Mouse (Mus musculus): Measurements from ENCODE around the gene Sys1. TPM values are rescaled to one million over a fixed set of nuclear protein-coding genes. Genes with fewer than 3 reads are reported as not detected.

The Sys1 gene
- polyA plus RNA-seq, 1 experiment = 244 TPM

DNA sequence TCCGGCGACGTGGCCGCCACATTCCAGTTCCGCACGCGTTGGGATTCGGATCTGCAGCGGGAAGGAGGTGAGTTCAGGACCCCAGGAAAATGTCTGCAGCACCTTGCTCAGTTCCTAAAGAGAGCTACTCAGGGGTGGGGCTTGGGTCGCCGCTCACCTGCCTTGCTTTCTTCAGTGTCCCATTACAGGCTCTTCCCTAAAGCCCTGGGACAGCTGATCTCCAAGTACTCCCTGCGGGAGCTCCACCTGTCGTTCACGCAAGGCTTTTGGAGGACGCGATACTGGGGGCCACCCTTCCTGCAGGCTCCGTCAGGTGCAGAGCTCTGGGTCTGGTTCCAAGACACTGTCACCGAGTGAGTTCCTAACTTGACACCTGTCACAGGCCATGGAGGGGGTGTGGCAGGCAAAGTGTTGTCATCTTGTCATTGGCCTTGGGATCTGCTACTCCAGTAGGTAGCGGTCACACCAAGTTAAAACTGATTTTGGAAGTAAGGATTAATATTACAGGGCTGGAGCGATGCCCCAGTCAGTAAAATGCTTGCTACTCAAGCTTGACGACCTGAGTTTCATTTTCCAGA is 41.0 kb downstream of the Sys1 start:
- no peak for TF ChIP-seq GATA1 (IDR thresholded peaks at IDR 0.05; ENCODE audit: low read length)

GRCm38 (mm10) chr2:164499317-164499716 is 42.6 kb downstream of the Sys1 start:
- no peak for TF ChIP-seq GATA1 (IDR thresholded peaks at IDR 0.05; ENCODE audit: low read length)

- TF ChIP-seq GATA1 (IDR thresholded peaks at IDR 0.05; ENCODE audit: low read length) = no peak
Measured at GRCm38 (mm10) chr2:164500511-164500910, 43.7 kb downstream of the Sys1 start.

- TF ChIP-seq GATA1 (IDR thresholded peaks at IDR 0.05; ENCODE audit: low read length) = no peak
Measured at GRCm38 (mm10) chr2:164504919-164505318, 48.2 kb downstream of the Sys1 start.

DNA sequence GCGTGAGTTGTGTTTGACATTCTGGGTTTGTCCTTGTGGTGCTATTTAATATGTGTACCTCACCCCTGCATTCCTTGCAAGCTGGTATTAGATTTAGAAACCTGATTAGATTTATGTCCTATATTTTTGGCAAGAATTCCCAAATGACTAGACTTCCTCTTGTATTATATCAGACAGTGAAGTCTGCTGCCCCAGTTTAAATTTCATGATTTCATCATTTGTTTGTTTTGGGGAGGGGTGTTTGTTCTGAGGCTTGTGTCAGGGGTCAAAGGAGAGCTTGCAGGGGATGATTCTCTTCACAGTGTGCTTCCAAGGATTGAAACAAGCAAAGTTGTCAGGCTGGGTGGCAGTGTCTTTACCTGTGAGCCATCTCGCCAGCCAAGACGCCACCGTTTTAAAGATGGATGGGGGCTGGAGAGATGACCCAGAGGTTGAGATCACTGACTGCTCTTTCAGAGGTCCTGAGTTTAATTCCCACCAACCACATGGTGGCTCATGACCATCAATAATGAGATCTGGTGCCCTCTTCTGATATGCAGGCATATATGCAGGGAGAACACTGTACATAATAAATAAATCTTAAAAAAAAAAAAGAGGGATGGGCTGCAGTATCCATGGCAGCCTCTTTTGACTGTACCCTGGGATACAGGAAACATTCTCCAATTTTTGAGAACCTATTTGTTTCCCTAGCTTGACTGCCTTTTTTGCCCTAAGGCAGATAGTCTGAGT is 49.0 kb downstream of the Sys1 start:
- no peak for TF ChIP-seq GATA1 (IDR thresholded peaks at IDR 0.05; ENCODE audit: low read length)

DNA sequence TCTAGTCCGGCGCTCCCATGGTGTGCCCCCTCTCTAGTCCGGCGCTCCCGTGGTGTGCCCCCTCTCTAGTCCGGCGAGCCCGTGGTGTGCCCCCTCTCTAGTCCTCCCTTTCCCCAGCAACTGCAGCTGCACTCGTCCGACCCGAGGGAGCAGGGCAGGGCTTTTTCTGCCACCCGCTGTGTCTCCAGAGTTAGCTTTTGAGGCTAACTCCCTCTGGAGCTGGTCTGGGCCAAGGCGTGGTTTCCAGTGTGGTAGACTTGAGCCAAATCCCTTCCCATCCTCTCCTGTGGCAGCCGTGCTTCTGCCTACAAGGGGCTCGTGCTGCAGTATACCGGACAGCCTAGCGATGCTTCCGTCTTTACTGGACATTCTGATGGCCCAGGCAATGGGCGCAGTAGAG is 51.0 kb downstream of the Sys1 start:
- no peak for TF ChIP-seq GATA1 (IDR thresholded peaks at IDR 0.05; ENCODE audit: low read length)

DNA sequence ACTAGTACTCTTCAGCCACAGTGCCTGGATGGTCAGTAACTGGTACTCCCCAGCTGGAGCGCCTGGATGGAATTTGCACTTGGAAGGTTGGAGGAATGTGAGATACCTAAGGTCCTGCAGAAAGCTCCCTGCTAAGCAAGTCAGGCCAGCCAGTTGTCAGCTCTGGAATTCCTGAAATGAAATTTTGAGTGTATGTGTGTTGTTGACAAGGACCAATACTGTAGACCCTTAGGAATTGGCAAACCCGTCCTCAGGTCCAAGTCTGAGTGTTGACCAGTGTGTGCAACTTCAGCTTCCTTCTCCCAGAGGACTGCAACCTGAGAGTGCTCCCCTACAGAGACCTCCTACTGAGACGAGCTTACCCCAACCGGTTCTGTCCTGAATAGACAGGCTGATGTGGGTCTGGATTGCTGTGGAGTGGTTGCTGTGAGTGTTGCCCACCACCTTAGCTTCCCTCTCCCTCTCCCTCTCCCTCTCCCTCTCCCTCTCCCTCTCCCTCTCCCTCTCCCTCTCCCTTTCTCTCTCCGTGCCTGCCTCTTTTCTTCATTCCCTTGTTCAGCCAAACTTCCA is 53.9 kb downstream of the Sys1 start:
- no peak for TF ChIP-seq GATA1 (IDR thresholded peaks at IDR 0.05; ENCODE audit: low read length)

- no peak for TF ChIP-seq GATA1 (IDR thresholded peaks at IDR 0.05; ENCODE audit: low read length)
Measured at GRCm38 (mm10) chr2:164512121-164512909, 55.6 kb downstream of the Sys1 start.

DNA sequence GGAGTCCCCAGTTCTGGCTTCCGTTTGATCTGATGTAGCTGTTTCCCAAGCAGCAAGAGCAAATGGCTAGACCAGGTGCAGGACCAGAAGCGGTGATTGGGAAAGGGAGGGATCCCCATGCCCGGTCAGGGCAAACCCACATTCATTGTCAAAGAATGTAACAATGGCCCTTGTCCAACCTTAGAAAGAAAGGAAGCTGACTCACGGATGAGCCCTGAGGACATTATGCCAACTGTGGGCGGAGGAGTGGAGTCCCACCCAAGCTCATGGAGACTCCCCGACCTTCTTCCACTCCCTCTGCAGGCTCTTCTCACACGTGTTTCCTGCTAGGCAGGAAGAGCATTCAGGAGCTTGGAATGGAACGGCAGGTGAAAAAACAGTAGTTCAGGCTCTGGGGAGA is 56.6 kb downstream of the Sys1 start:
- TF ChIP-seq GATA1 (IDR thresholded peaks at IDR 0.05; ENCODE audit: low read length) = no peak

GRCm38 (mm10) chr2:164514916-164515315 is 58.2 kb downstream of the Sys1 start:
- TF ChIP-seq GATA1 (IDR thresholded peaks at IDR 0.05; ENCODE audit: low read length) = no peak

- TF ChIP-seq GATA1 (IDR thresholded peaks at IDR 0.05; ENCODE audit: low read length) = no peak
Measured at GRCm38 (mm10) chr2:164515897-164516296, 59.1 kb downstream of the Sys1 start.

- no peak for TF ChIP-seq GATA1 (IDR thresholded peaks at IDR 0.05; ENCODE audit: low read length)
Measured at GRCm38 (mm10) chr2:164516592-164516991, 59.8 kb downstream of the Sys1 start.

DNA sequence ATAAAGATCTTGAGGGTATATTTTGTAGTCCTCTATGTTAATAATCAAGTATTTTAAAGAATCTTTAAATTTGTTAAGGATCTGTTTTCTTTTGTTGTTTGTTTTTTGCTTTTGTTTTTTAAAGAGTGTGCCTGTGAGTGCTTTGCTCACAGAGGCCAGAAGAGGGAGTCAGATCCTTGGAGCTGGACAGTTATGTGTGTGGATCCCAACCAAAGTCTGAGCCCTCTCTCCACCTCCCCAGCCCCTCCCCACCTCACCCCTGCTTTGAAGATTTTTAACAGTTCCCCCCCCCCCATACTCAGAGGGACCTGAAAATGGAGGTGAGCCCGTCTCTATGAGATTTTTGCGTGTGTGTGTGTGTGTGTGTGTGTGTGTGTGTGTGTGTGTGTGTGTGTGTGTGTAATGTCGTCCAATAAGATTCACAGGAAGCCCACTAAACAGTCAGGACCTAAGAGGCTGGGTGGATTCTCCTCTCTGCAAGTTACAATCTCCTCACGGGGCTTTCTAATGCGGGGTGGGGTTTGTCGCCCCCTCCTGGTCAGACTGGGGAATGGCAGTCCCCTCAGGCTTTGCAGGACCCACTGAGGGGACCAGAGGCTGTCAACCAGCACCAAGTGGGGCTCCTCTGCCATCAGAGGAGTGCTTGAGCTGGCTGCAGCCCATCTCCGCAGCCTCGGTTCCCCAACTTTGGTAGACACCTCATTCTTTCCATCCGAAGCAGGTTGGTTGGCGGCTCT is 60.9 kb downstream of the Sys1 start:
- TF ChIP-seq GATA1 (IDR thresholded peaks at IDR 0.05; ENCODE audit: low read length) = no peak

DNA sequence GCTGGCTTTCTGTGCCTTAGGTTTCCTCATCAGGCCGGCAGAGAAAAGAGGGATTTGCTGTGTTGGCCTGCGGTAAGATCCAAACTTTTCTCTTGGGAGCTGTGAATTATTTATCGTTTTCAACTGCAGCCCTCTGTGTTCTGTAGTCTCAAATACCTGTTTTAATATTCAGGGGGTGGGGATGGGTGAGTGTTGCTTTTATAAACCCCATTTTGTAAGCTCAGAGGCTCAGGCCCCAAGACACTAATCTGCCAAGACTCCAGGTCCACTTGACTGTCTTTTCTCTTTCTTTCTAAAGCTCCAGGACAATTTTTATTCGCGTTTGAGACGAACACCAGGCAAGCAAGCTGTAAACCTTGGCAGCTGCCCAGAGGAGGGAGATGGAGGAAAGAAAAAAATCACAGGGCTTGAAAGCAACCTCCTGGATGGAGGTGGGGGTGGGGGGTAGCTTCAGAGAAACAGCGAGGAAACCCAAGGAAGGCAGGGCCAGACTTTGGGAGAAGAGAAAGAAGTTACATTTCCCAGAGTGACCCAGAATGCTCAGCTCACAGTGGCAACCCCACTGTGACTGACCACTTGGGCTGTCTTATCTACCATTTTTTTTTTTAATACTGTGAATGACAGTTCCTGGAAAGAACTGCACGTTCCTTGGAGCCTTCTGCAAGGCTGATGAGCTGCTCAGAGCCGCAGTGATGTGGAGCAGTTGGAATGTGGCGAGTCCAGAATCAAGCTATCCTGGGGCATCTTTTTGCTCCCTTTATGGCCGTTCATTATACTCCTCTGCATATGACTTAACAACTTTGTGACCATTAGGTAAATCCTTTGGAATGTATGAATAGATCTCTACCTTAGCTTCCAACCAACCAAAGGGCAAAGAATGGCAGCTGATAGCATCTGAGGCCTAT is 61.8 kb downstream of the Sys1 start:
- no peak for TF ChIP-seq GATA1 (IDR thresholded peaks at IDR 0.05; ENCODE audit: low read length)

DNA sequence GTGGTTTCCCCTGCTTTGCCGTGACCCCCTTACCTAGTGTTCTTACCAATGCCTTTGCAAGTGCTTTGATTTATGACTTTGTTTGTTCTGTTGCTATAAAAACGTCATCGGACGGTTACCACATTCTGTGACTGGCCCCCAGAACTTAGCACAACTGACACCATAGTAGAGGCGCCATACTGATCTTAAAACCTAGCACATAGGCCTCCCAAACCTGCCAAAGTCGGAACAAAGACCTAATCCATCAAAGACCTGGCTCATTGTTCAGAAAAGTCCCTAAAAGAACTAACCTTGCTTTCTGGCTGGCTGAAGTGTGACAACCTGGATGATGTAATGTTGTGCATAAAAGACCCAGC is 62.4 kb downstream of the Sys1 start:
- TF ChIP-seq GATA1 (IDR thresholded peaks at IDR 0.05; ENCODE audit: low read length) = no peak

Measured in G1E-ER4 (cell line).